Mouse (Mus musculus): ENCODE results near the gene Insm2.

DNA sequence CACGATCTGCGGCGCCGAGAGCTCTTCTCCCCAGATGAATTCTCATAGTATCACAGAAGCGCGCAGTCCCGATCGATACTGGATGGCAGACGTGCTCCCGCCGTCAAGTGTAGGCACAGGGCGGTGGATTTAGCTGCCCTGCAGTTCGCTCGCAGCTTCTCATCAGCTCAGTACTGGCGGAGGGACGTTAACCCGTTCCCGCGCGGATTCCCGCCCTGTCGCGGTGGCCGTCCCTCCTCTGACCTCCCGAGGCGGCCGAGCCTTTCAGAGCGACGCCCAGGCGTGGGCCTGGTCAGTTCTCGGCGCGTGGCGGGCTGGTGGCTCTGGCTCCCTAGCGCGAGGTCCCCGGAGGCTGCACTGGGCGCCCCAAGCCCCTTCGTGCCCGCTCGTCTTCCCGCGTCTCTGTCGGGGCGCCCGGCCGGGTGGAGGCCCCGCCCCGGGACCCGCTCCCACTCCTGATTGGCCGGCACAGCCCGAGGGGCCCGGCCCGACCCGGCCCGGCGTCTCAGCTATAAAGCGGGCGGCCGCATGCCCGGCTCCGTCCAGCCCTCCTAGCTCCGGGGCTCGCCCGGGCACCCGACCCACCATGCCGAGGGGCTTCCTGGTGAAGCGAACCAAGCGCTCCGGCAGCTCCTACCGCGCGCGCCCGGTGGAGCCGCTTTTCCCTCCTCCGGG lies at the start of gene Insm2:
- no peak for TF ChIP-seq GATA1 (IDR thresholded peaks at IDR 0.05; ENCODE audit: borderline replicate concordance, low read length)
- TF ChIP-seq FLI1 (IDR thresholded peaks at IDR 0.05; ENCODE audit: low read length): no peak
